Mouse (Mus musculus) G1E-ER4 (cell line): ENCODE data around the gene Sdccag8. TPM values are rescaled to one million over a fixed set of nuclear protein-coding genes. Genes with fewer than 3 reads are reported as not detected.

ENCODE experiments used
- GATA1 ChIP-seq: IDR thresholded peaks from one replicate; pipeline ENCODE4 v1.8.0; 2012; ENCODE audit warnings: low read length, inconsistent platforms
- polyA plus RNA-seq: library from polyadenylated mRNA; stranded (reverse); fragments of >175 nt; gene quantifications from 2 replicates; pipeline ENCODE4 v1.2.3, GENCODE M21; 2012

The Sdccag8 gene
- polyA plus RNA-seq, 1 experiment = 2.0 TPM

GRCm38 (mm10) chr1:176944458-176945174 lies 130.2 kb downstream of the Sdccag8 start:
- no peak for TF ChIP-seq GATA1

- TF ChIP-seq GATA1 = no peak
Observed at GRCm38 (mm10) chr1:176945175-176945540, 130.7 kb downstream of the Sdccag8 start.

GRCm38 (mm10) chr1:176946031-176946795 lies 131.8 kb downstream of the Sdccag8 start:
- no peak for TF ChIP-seq GATA1

GRCm38 (mm10) chr1:176946796-176947181 lies 132.3 kb downstream of the Sdccag8 start:
- no peak for TF ChIP-seq GATA1

- no peak for TF ChIP-seq GATA1
Observed at GRCm38 (mm10) chr1:176948861-176949260, 134.4 kb downstream of the Sdccag8 start.

- TF ChIP-seq GATA1 = no peak
Observed at GRCm38 (mm10) chr1:176949320-176949719, 134.9 kb downstream of the Sdccag8 start.

GRCm38 (mm10) chr1:176950061-176950460 lies 135.6 kb downstream of the Sdccag8 start:
- no peak for TF ChIP-seq GATA1

- no peak for TF ChIP-seq GATA1
Observed at GRCm38 (mm10) chr1:176951836-176952235, 137.4 kb downstream of the Sdccag8 start.

GRCm38 (mm10) chr1:176958311-176958710 lies 143.9 kb downstream of the Sdccag8 start:
- TF ChIP-seq GATA1 = no peak

- TF ChIP-seq GATA1 = no peak
Observed at GRCm38 (mm10) chr1:176961716-176962115, 147.3 kb downstream of the Sdccag8 start.

- TF ChIP-seq GATA1 = no peak
Observed at GRCm38 (mm10) chr1:176962894-176963293, 148.4 kb downstream of the Sdccag8 start.

- TF ChIP-seq GATA1 = no peak
Observed at GRCm38 (mm10) chr1:176967299-176967698, 152.8 kb downstream of the Sdccag8 start.

GRCm38 (mm10) chr1:176970635-176971478 lies 156.4 kb downstream of the Sdccag8 start:
- TF ChIP-seq GATA1 = no peak

GRCm38 (mm10) chr1:176971479-176971797 lies 157.0 kb downstream of the Sdccag8 start:
- TF ChIP-seq GATA1 = no peak

- TF ChIP-seq GATA1 = no peak
Observed at GRCm38 (mm10) chr1:176973356-176974088, 159.1 kb downstream of the Sdccag8 start.

GRCm38 (mm10) chr1:176979235-176979634 lies 164.8 kb downstream of the Sdccag8 start:
- TF ChIP-seq GATA1 = no peak

GRCm38 (mm10) chr1:176980140-176980539 lies 165.7 kb downstream of the Sdccag8 start:
- no peak for TF ChIP-seq GATA1
